Mouse (Mus musculus): Measurements from ENCODE around the gene Ccnt1.

DNA sequence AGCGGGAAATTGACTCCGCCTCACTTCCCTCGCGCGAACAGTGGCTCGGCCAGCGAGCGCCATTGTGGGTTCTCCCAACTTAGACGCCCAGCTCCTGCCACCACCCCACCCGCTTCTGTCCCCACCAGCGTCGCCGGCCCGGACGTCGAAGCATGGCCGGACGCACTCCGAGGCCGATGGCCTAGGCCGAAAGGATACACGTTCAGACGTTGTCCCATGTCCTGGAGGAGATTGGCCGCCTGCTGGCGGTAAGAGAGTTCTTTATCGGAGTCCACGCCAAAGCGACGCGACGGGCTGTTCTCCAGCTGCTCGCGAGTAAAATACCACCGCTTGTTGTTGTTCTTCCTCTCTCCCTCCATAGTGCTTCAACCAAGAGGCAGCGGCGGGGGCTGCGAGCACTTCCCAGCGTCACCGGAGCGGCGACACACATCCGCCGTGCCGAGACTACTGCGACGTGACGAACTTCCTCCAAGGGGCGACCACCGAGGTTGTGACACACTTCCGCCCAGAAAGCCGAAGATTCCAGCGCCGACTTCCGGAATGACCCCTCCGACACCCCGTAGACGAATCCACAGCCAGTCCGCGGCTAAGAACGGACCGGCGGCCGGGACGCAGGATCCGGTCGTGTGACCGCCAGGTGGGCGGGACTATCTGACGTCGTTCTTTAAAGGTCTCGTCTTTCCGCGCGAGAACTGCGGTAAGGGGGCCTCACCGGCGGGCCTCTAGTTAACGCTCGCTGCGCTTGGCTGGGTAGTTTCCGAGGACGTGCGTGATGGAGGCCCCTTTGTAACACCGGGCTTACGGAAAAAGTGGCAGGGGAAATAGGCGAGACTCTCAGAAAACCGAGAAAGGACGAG is 3.2 kb downstream of the Ccnt1 start:
- TF ChIP-seq POLR2A (IDR thresholded peaks at IDR 0.05; ENCODE audit: insufficient read depth, low read length): peak; percentile 93
- TF ChIP-seq EP300 (IDR thresholded peaks at IDR 0.05; ENCODE audit: insufficient read depth, low read depth, low read length): peak; percentile 42; the same call in 1 of the 2 replicates

Measured in ES-Bruce4 (cell line).